Mouse (Mus musculus) cortical plate, adult 2 months (tissue): ENCODE measurements around the gene Mpg.

Experiments
- CTCF ChIP-seq: fragments of 200-500 bp; IDR thresholded peaks from 2 replicates; pipeline ENCODE4 v1.5.1; 2011; ENCODE audit warnings: mild to moderate bottlenecking, control low read depth, low read length; ENCODE audit not compliant: insufficient read depth; ENCODE audit errors: extremely low read depth
- POLR2A ChIP-seq: fragments of 200-500 bp; IDR thresholded peaks from 2 replicates; pipeline ENCODE4 v1.6.1; 2011; ENCODE audit warnings: mild to moderate bottlenecking, low read length, control low read depth; ENCODE audit not compliant: insufficient read depth; ENCODE audit errors: extremely low read depth

GRCm38 (mm10) chr11:32196727-32197126 is 29.6 kb upstream of the Mpg start:
- TF ChIP-seq POLR2A (no peak), CTCF (no peak)
